Comparison of ENCODE assay signal across 7 mouse cellular contexts in genomic region chrX:134019005-134019404, GRCm38 (mm10). TPM values are rescaled to one million over a fixed set of nuclear protein-coding genes. Genes with fewer than 3 reads are reported as not detected.
DNase-seq lines count a peak whose midpoint lies in the region; ATAC-seq and TF ChIP-seq lines count a peak whose summit lies in the region.

No protein-coding gene starts in this region.

- H3K27me3 ChIP-seq in hindbrain, postnatal 0 days (ENCODE audit: insufficient read depth, low read length), result no peaks in the 10 kb centered on the region

- no peak overlapping the region for H3K4me2 ChIP-seq in hindbrain, postnatal 0 days (ENCODE audit: low read depth, low read length)

- H3K9me3 ChIP-seq in hindbrain, postnatal 0 days (ENCODE audit: low read length), result no peaks in the 10 kb centered on the region

- peak; percentile 88 for TF ChIP-seq CTCF in hindbrain, postnatal 0 days (IDR thresholded peaks at IDR 0.05; ENCODE audit: low read depth)

- ATAC-seq in hindbrain, postnatal 0 days, result peak; percentile 86
- peak; percentile 90 for ATAC-seq in megakaryocyte-erythroid progenitor cell, adult 5-6 weeks (replicated peaks; ENCODE audit: low FRiP score, low TSS enrichment, poor library complexity, severe bottlenecking)

- DNase-seq in T-cell, adult 2 months (ENCODE audit: low spot score), result peak; percentile 27
- peak; percentile 39 for DNase-seq in cerebellum, adult 8-10 months
- DNase-seq in frontal cortex, postnatal 10 days (ENCODE audit: low spot score in 2 of 2), result peak; percentile 21 to 52
- DNase-seq in hindbrain, postnatal 0 days (ENCODE audit: low spot score), result peak; percentile 76
- peak; percentile 70 to 79 for DNase-seq in left cerebral cortex, adult 18-20 months (ENCODE audit: low spot score in 2 of 2)
- DNase-seq in right cerebral cortex, postnatal 14 days, result peak; percentile 48

- H3K4me1 ChIP-seq in hindbrain, postnatal 0 days (ENCODE audit: insufficient read depth, low read length), result no peaks in the 10 kb centered on the region

- no peak overlapping the region for H3K9ac ChIP-seq in hindbrain, postnatal 0 days (replicated peaks; ENCODE audit: low read length)

- no peak overlapping the region for H3K4me3 ChIP-seq in hindbrain, postnatal 0 days (ENCODE audit: low read length)

- 21% methylated on average over 9 of the region's 9 CpGs for WGBS in hindbrain, postnatal 0 days

- no peak overlapping the region for H3K27ac ChIP-seq in hindbrain, postnatal 0 days

- no peaks in the 10 kb centered on the region for H3K36me3 ChIP-seq in hindbrain, postnatal 0 days (ENCODE audit: insufficient read depth, low read length)

RNA-seq across cellular contexts. Expression of gene Sytl4, which starts 37.4 kb away (rescaled TPM):
- 0.89 and 1.9 TPM in 2 replicates for total RNA-seq in hindbrain, postnatal 0 days (2014; rRNA removed)
- 0.46 and 0.91 TPM in 2 replicates for polyA plus RNA-seq in hindbrain, postnatal 0 days (2015; fragmentation: Nextera tagmentation; extraction: Ambion mirVana)
- total RNA-seq in left cerebral cortex, adult 18-20 months (2021), result under 1 TPM; 0.30 to 0.37 TPM
- 2.2 and 5.2 TPM in 2 replicates for total RNA-seq in megakaryocyte-erythroid progenitor cell, adult 5-6 weeks (2014; fragmentation: Nextera tagmentation)
- 7.4 and 8.4 TPM in 2 replicates for total RNA-seq in megakaryocyte-erythroid progenitor cell, adult 5-6 weeks (2017)

RNA-seq across cellular contexts. Expression of gene Cstf2, which starts 40.0 kb away (rescaled TPM):
- 86.0 and 99.2 TPM in 2 replicates for total RNA-seq in hindbrain, postnatal 0 days (2014; rRNA removed)
- 49.5 and 49.6 TPM in 2 replicates for polyA plus RNA-seq in hindbrain, postnatal 0 days (2015; fragmentation: Nextera tagmentation; extraction: Ambion mirVana)
- 100 to 1,000 TPM; 126 to 127 TPM for total RNA-seq in left cerebral cortex, adult 18-20 months (2021)
- 60.4 and 71.4 TPM in 2 replicates for total RNA-seq in megakaryocyte-erythroid progenitor cell, adult 5-6 weeks (2014; fragmentation: Nextera tagmentation)
- 88.3 and 89.1 TPM in 2 replicates for total RNA-seq in megakaryocyte-erythroid progenitor cell, adult 5-6 weeks (2017)
